Mouse (Mus musculus) limb, embryonic 12.5 days (tissue): ENCODE results near the gene Szrd1. TPM values are rescaled to one million over a fixed set of nuclear protein-coding genes. Genes with fewer than 3 reads are reported as not detected.
"Not testable (repeated sequence)": the region's sequence is repeated elsewhere in the genome, so short reads cannot be mapped to it uniquely, and the experiment has no call there.

Experiments
- ATAC-seq: fragments of 200-750 bp; cut with Nextera tagmentation; 2 replicates; pipeline ENCODE4 v1.8.0; 2017; ENCODE audit warnings: low read depth, moderate TSS enrichment; ENCODE audit not compliant: insufficient number of reproducible peaks, insufficient read depth, low FRiP score, low TSS enrichment
- H3K27ac ChIP-seq: fragments of 300-500 bp; sonication (generic); 2 replicates; pipeline ENCODE4 v1.5.1; 2016; ENCODE audit warnings: mild to moderate bottlenecking, moderate library complexity
- H3K27me3 ChIP-seq: fragments of 300-500 bp; sonication (generic); 2 replicates; pipeline ENCODE4 v1.6.1; 2016; ENCODE audit warnings: mild to moderate bottlenecking, moderate library complexity
- H3K36me3 ChIP-seq: fragments of 300-500 bp; sonication (generic); 2 replicates; pipeline ENCODE4 v1.6.1; 2016; ENCODE audit warnings: mild to moderate bottlenecking, moderate library complexity
- H3K4me1 ChIP-seq: fragments of 300-500 bp; sonication (generic); replicated peaks from 2 replicates; pipeline ENCODE4 v1.6.1; 2016
- H3K4me2 ChIP-seq: fragments of 300-500 bp; sonication (generic); 2 replicates; pipeline ENCODE4 v1.6.1; 2016; ENCODE audit warnings: mild to moderate bottlenecking, moderate library complexity
- H3K4me3 ChIP-seq: fragments of 300-500 bp; sonication (generic); replicated peaks from 2 replicates; pipeline ENCODE4 v1.5.1; 2016; ENCODE audit warnings: mild to moderate bottlenecking
- H3K9ac ChIP-seq: fragments of 300-500 bp; sonication (generic); replicated peaks from 2 replicates; pipeline ENCODE4 v1.6.1; 2016; ENCODE audit warnings: mild to moderate bottlenecking, moderate library complexity
- H3K9me3 ChIP-seq: fragments of 300-500 bp; sonication (generic); 2 replicates; pipeline ENCODE4 v1.6.1; 2016; ENCODE audit warnings: mild to moderate bottlenecking, moderate library complexity
- WGBS: fragments of 180-500 bp; shearing (Covaris S2); methylation state at CpG from one replicate; pipeline ENCODE4 v1.1.7; 2016; 5-methylcytosine and 5-hydroxymethylcytosine counted together
- polyA plus RNA-seq: library from polyadenylated mRNA; unstranded; fragments of >200 nt; fragmentation: Nextera tagmentation; extraction: Ambion mirVana; gene quantifications from 2 replicates; pipeline ENCODE4 v1.2.1, GENCODE M21; 2016

Szrd1 gene
- polyA plus RNA-seq, 1 experiment from 2014 or later, result 34.2 TPM

GRCm38 (mm10) chr4:141147112-141148008, 7.8 kb upstream of the Szrd1 start, which contains the start of gene Fbxo42:
Gene Fbxo42 (plus strand): TSS chr4:141147913.
- Histone ChIP-seq H3K9ac (peak within 1 kb of the TSS; percentile 95), H3K27me3 (no peaks in the 10 kb centered on the region)

GRCm38 (mm10) chr4:141146491-141147033, 7.0 kb upstream of the Szrd1 start:
- H3K4me2 ChIP-seq, result peak overlapping the region; percentile 85
- H3K4me3 ChIP-seq, result 0 out of 2 replicates have a peak overlapping the region, but pooled peaks have one; percentile 6
- no peaks in the 10 kb centered on the region for H3K36me3 ChIP-seq
- no peak overlapping the region for H3K27ac ChIP-seq
- ATAC-seq, result no peak
- no peak overlapping the region for H3K9ac ChIP-seq
- H3K4me1 ChIP-seq, result peaks cover 24% of the 10 kb centered on the region
- H3K9me3 ChIP-seq, result no peaks in the 10 kb centered on the region
- H3K27me3 ChIP-seq, result no peaks in the 10 kb centered on the region
- 92% methylated on average over 6 of the region's 6 CpGs for WGBS

More at GRCm38 (mm10) chr4:141147112-141148008, 7.8 kb upstream of the Szrd1 start, which contains the start of gene Fbxo42:
- ATAC-seq, result peak; percentile 60
- Histone ChIP-seq H3K4me3 (peak within 1 kb of the TSS; percentile 99), H3K27ac (peak within 1 kb of the TSS; percentile 84), H3K4me1 (peaks cover 24% of the 10 kb centered on the region), H3K9me3 (no peaks in the 10 kb centered on the region), H3K36me3 (no peaks in the 10 kb centered on the region), H3K4me2 (peak within 1 kb of the TSS; percentile 85)
- WGBS, result 8% methylated on average over 58 of the region's 58 CpGs

- not testable (repeated sequence) for H3K4me3 ChIP-seq, H3K9ac ChIP-seq, H3K9me3 ChIP-seq, H3K4me2 ChIP-seq, H3K27ac ChIP-seq, H3K27me3 ChIP-seq, H3K36me3 ChIP-seq, ATAC-seq
- 88% methylated on average over 12 of the region's 16 CpGs for WGBS
- H3K4me1 ChIP-seq, result peaks cover 24% of the 10 kb centered on the region
These were observed 5.5 kb upstream of the Szrd1 start for GRCm38 (mm10) chr4:141145124-141145523.

DNA sequence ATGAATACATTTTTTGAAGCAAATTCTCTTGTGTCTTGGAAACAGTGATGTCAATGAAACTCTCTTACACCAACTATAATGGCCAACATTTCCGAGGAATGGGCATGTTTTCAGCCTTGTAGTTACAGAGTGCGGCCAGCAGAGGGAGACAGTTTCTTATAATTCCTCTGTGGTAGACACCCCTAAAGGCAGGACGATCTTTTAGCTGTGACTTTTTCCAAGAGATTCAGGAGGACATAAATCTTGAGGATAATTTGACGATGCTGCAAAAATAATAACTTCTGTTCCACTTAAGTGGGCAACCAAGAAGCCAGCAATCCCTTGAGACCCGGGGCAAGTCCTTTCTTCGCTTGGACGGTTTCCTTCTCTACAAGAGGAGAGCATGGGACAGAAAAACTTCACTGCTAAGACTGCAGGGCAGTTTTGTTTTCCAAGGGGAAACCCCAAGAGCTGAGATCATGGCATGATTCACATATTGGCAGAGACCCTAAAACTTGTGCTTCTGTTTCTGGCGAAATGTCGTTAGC, 2.8 kb upstream of the Szrd1 start:
- H3K4me3 ChIP-seq, result no peak overlapping the region
- H3K9ac ChIP-seq, result no peak overlapping the region
- no peaks in the 10 kb centered on the region for H3K27me3 ChIP-seq
- ATAC-seq, result no peak
- no peak overlapping the region; the same call in 1 of the 2 replicates for H3K4me2 ChIP-seq
- no peaks in the 10 kb centered on the region for H3K9me3 ChIP-seq
- peaks cover 20% of the 10 kb centered on the region for H3K4me1 ChIP-seq
- H3K36me3 ChIP-seq, result no peaks in the 10 kb centered on the region
- H3K27ac ChIP-seq, result no peak overlapping the region
- 23% methylated on average over 9 of the region's 9 CpGs for WGBS

DNA sequence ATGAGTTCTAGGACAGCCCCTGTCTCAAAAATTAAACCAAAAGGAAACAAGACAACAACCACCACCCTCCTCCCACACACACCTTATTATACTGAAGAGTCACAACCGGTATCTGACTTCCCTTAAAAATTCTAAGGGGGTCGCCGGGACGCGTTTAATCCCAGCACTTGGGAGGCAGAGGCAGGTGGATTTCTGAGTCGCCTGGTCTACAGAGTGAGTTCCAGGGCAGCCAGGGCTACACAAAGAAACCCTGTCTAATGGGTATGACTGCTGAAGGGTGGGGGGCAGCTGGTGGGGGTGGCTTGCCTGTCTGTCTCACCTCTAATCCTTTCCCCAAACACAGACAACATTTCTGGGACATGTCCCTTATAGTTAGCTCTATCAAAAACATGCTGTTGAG, 1.4 kb upstream of the Szrd1 start:
- H3K4me3 ChIP-seq, result no peak overlapping the region
- H3K27me3 ChIP-seq, result no peaks in the 10 kb centered on the region
- H3K4me2 ChIP-seq, result no peak overlapping the region
- ATAC-seq, result no peak
- H3K36me3 ChIP-seq, result no peaks in the 10 kb centered on the region
- WGBS, result 91% methylated on average over 6 of the region's 6 CpGs
- H3K4me1 ChIP-seq, result peaks cover 25% of the 10 kb centered on the region
- H3K9ac ChIP-seq, result no peak overlapping the region
- no peak overlapping the region for H3K27ac ChIP-seq
- no peaks in the 10 kb centered on the region for H3K9me3 ChIP-seq

- H3K9me3 ChIP-seq, H3K27me3 ChIP-seq, H3K4me2 ChIP-seq, H3K9ac ChIP-seq, H3K4me3 ChIP-seq, H3K27ac ChIP-seq, H3K36me3 ChIP-seq, ATAC-seq: not testable (repeated sequence)
- WGBS, result 91% methylated on average over 9 of the region's 9 CpGs
- H3K4me1 ChIP-seq, result peaks cover 27% of the 10 kb centered on the region
These were observed 779 bp upstream of the Szrd1 start for GRCm38 (mm10) chr4:141140354-141140753.

GRCm38 (mm10) chr4:141138425-141139115, 1.0 kb downstream of the Szrd1 start:
- Histone ChIP-seq H3K9ac (peak overlapping the region; percentile 86), H3K4me1 (peaks cover 41% of the 10 kb centered on the region), H3K9me3 (no peaks in the 10 kb centered on the region), H3K4me2 (peak overlapping the region; percentile 96), H3K36me3 (peaks cover 13% of the 10 kb centered on the region), H3K4me3 (peak overlapping the region; percentile 88), H3K27me3 (no peaks in the 10 kb centered on the region), H3K27ac (peak overlapping the region; percentile 95)
- 2% methylated on average over 29 of the region's 29 CpGs for WGBS
- peak; percentile 9; the same call in 1 of the 2 replicates for ATAC-seq

DNA sequence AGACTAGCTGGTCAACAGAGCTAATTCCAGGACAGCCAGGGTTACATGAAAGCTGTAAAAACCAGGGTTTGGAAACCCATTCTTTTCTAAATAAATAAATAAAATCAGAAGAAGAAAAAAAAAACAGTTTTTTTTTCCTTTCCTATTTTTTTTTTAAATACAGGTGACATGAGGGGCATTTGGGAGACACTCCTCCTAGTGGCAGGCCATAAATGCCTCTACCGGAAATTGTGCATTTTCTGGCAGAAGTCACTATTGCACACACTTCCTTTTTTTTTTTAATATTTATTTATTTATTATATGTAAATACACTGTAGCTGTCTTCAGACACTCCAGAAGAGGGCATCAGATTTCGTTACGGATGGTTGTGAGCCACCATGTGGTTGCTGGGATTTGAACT, 1.8 kb downstream of the Szrd1 start:
- not testable (repeated sequence) for H3K9ac ChIP-seq, H3K27me3 ChIP-seq, H3K27ac ChIP-seq, ATAC-seq, H3K9me3 ChIP-seq, H3K4me3 ChIP-seq
- peaks cover 48% of the 10 kb centered on the region for H3K4me1 ChIP-seq
- H3K36me3 ChIP-seq, result peaks cover 13% of the 10 kb centered on the region
- H3K4me2 ChIP-seq, result peak overlapping the region; percentile 96
- 77% methylated on average over 3 of the region's 3 CpGs for whole genome bisulfite sequencing

GRCm38 (mm10) chr4:141136126-141136525, 3.4 kb downstream of the Szrd1 start:
- H3K4me2 ChIP-seq, result no peak overlapping the region
- no peak overlapping the region for H3K27ac ChIP-seq
- H3K9ac ChIP-seq, result no peak overlapping the region
- peaks cover 60% of the 10 kb centered on the region for H3K4me1 ChIP-seq
- no peaks in the 10 kb centered on the region for H3K27me3 ChIP-seq
- 90% methylated on average over 7 of the region's 7 CpGs for WGBS
- no peak overlapping the region for H3K4me3 ChIP-seq
- H3K36me3 ChIP-seq, result peaks cover 13% of the 10 kb centered on the region
- ATAC-seq, result no peak
- H3K9me3 ChIP-seq, result no peaks in the 10 kb centered on the region

- ATAC-seq, result no peak
- WGBS, result 90% methylated on average over 20 of the region's 20 CpGs
- Histone ChIP-seq H3K4me2 (no peak overlapping the region), H3K9ac (no peak overlapping the region), H3K4me3 (no peak overlapping the region), H3K9me3 (no peaks in the 10 kb centered on the region), H3K4me1 (peaks cover 69% of the 10 kb centered on the region), H3K27ac (0 out of 2 replicates have a peak overlapping the region, but pooled peaks have one; percentile 37), H3K27me3 (no peaks in the 10 kb centered on the region), H3K36me3 (peaks cover 13% of the 10 kb centered on the region)
These were observed 4.6 kb downstream of the Szrd1 start for GRCm38 (mm10) chr4:141134751-141135530.
